Mouse (Mus musculus) heart, embryonic 11.5 days (tissue): Measurements from ENCODE around the gene Rbbp8nl. TPM values are rescaled to one million over a fixed set of nuclear protein-coding genes. Genes with fewer than 3 reads are reported as not detected.
A peak's percentile ranks its signal among the peaks of the same experiment; 100 is the strongest.

Experiments
- ATAC-seq: fragments of 200-750 bp; cut with Nextera tagmentation; replicated peaks from 2 replicates; pipeline ENCODE4 v1.8.0; 2017; ENCODE audit warnings: moderate library complexity; ENCODE audit not compliant: insufficient number of reproducible peaks, low FRiP score, low TSS enrichment
- H3K27ac ChIP-seq: fragments of 300-500 bp; sonication (generic); 2 replicates; pipeline ENCODE4 v1.5.1; 2014; ENCODE audit warnings: mild to moderate bottlenecking, low read depth, low read length
- H3K27me3 ChIP-seq: fragments of 300-500 bp; sonication (generic); 2 replicates; pipeline ENCODE4 v1.6.1; 2014; ENCODE audit warnings: mild to moderate bottlenecking, low read length, mixed read lengths; ENCODE audit not compliant: control insufficient read depth, insufficient read depth
- H3K36me3 ChIP-seq: fragments of 300-500 bp; sonication (generic); 2 replicates; pipeline ENCODE4 v1.6.1; 2014; ENCODE audit warnings: mild to moderate bottlenecking, low read length, moderate library complexity, mixed read lengths; ENCODE audit not compliant: control insufficient read depth, insufficient read depth
- H3K4me1 ChIP-seq: fragments of 300-500 bp; sonication (generic); 2 replicates; pipeline ENCODE4 v1.6.1; 2014; ENCODE audit warnings: low read length; ENCODE audit not compliant: control insufficient read depth, insufficient read depth
- H3K4me2 ChIP-seq: fragments of 300-500 bp; sonication (generic); 2 replicates; pipeline ENCODE4 v1.6.1; 2014; ENCODE audit warnings: mild to moderate bottlenecking, moderate library complexity
- H3K4me3 ChIP-seq: fragments of 300-500 bp; sonication (generic); 2 replicates; pipeline ENCODE4 v1.5.1; 2014; ENCODE audit warnings: low read depth, low read length
- H3K9ac ChIP-seq: fragments of 300-500 bp; sonication (generic); 2 replicates; pipeline ENCODE4 v1.6.1; 2014; ENCODE audit warnings: mild to moderate bottlenecking, low read depth, low read length, moderate library complexity
- H3K9me3 ChIP-seq: fragments of 300-500 bp; sonication (generic); replicated peaks from 2 replicates; pipeline ENCODE4 v1.6.1; 2016; ENCODE audit warnings: low read length; ENCODE audit not compliant: control insufficient read depth
- WGBS: fragments of 180-500 bp; shearing (Covaris S2); extraction: QIAGEN DNeasy Blood & Tissue Kit; methylation state at CpG from one replicate; pipeline ENCODE4 v1.1.7; 2014; ENCODE audit not compliant: insufficient replicate concordance; 5-methylcytosine and 5-hydroxymethylcytosine counted together
- microRNA-seq: library from miRNA; unstranded; fragments of <30 nt; microRNA quantifications from one replicate; pipeline ENCODE4, GENCODE M21; 2016; ENCODE audit warnings: borderline number of aligned reads
- polyA plus RNA-seq: library from polyadenylated mRNA; unstranded; fragments of >200 nt; fragmentation: Nextera tagmentation; extraction: Ambion mirVana; gene quantifications from 2 replicates; pipeline ENCODE4 v1.2.1, GENCODE M21; 2014

Rbbp8nl gene
- polyA plus RNA-seq, 1 experiment from 2014 or later: 0.10 TPM

DNA sequence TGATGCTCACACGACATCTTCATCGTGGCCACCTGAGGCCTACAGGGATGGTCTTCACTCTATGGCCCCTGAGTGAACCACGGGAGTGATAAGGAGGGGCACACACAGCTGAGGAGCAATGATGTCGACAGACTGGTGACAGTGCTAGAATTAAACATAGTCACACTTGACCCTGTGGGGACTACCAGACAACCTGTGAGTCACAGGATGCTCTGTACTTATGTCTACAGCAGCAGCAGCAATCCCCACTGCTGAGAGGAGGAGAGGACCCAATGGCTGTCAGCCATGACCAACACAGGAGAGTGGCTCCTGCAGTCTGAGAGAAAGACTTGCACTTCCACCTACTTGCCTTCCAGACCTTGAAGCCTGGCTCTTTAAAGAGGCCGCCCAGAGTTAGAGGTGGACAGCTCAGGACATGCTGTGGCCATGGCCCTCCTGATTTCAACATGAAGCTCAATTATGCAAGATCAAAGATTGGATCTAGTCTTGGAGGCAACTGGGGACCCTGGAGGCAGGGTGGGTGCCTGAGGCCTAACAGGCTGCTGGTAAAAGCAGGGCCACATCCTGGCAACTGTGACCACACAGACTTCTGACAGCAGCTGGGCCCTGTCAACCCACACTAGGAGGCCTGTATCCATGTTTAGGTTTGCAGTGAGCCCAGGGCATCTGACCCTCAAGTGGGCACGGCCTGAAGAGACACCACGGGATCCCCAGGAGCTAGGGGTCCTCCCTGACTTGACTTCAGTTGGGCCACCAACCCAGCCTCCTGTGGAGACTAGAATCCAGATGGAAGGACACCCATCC, 56.4 kb downstream of the Rbbp8nl start:
- Histone ChIP-seq H3K27ac (peak overlapping the region; percentile 30), H3K27me3 (no peaks in the 10 kb centered on the region), H3K4me1 (peaks cover 34% of the 10 kb centered on the region), H3K36me3 (no peaks in the 10 kb centered on the region), H3K4me2 (no peak overlapping the region), H3K4me3 (no peak overlapping the region), H3K9me3 (no peaks in the 10 kb centered on the region), H3K9ac (peak overlapping the region; percentile 49; the same call in 1 of the 2 replicates)
- 50% methylated on average over 7 of the region's 7 CpGs for WGBS
- no peak for ATAC-seq

GRCm38 (mm10) chr2:180230482-180230881, 59.2 kb downstream of the Rbbp8nl start:
- Histone ChIP-seq H3K4me3 (no peak overlapping the region), H3K4me1 (peaks cover 50% of the 10 kb centered on the region), H3K9me3 (no peaks in the 10 kb centered on the region), H3K36me3 (no peaks in the 10 kb centered on the region), H3K4me2 (no peak overlapping the region), H3K27me3 (peaks cover 1% of the 10 kb centered on the region), H3K27ac (no peak overlapping the region; the same call in 1 of the 2 replicates), H3K9ac (peak overlapping the region; percentile 43; the same call in 1 of the 2 replicates)
- ATAC-seq: no peak
- WGBS: 50% methylated on average over 4 of the region's 4 CpGs

GRCm38 (mm10) chr2:180229129-180229528, 60.5 kb downstream of the Rbbp8nl start:
- ATAC-seq: no peak
- H3K4me1 ChIP-seq: peaks cover 40% of the 10 kb centered on the region

DNA sequence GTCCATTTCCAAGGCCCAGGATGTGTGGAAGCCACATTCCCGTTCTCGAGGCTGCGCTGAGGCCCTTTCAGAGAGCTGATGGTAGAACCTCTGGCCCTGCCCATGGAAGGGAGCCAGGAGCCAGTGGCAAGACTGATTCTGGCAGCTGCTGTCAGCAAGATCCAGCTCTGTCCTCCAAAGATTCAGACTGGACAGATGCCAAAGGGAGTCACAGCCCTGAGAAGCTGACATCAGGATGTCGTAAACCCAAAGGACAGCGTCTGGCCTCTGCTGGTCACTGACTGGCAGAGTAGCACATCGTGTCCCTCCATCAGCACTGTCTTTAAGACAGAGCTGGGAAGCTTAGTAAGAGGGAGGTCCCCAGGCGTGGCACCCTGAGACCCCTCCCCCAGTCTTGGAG, 61.1 kb downstream of the Rbbp8nl start:
- H3K4me1 ChIP-seq: peaks cover 39% of the 10 kb centered on the region
- H3K27ac ChIP-seq: no peak overlapping the region
- H3K36me3 ChIP-seq: no peaks in the 10 kb centered on the region
- H3K4me3 ChIP-seq: no peak overlapping the region
- 53% methylated on average over 7 of the region's 7 CpGs for WGBS
- ATAC-seq: no peak
- no peaks in the 10 kb centered on the region for H3K9me3 ChIP-seq
- H3K9ac ChIP-seq: no peak overlapping the region
- no peak overlapping the region for H3K4me2 ChIP-seq
- H3K27me3 ChIP-seq: peaks cover 8% of the 10 kb centered on the region

More at GRCm38 (mm10) chr2:180229129-180229528, 60.5 kb downstream of the Rbbp8nl start:
- peaks cover 8% of the 10 kb centered on the region for H3K27me3 ChIP-seq
- 71% methylated on average over 3 of the region's 3 CpGs for WGBS
- H3K36me3 ChIP-seq: no peaks in the 10 kb centered on the region
- no peak overlapping the region for H3K4me3 ChIP-seq
- no peak overlapping the region for H3K27ac ChIP-seq
- H3K4me2 ChIP-seq: no peak overlapping the region
- H3K9ac ChIP-seq: no peak overlapping the region
- H3K9me3 ChIP-seq: no peaks in the 10 kb centered on the region

GRCm38 (mm10) chr2:180228060-180228458, 61.6 kb downstream of the Rbbp8nl start:
- H3K36me3 ChIP-seq: no peaks in the 10 kb centered on the region
- H3K4me1 ChIP-seq: peaks cover 35% of the 10 kb centered on the region
- H3K27me3 ChIP-seq: peaks cover 8% of the 10 kb centered on the region
- no peaks in the 10 kb centered on the region for H3K9me3 ChIP-seq
- 46% methylated on average over 6 of the region's 6 CpGs for WGBS
- H3K4me3 ChIP-seq: no peak overlapping the region
- no peak for ATAC-seq
- peak overlapping the region; percentile 55 for H3K4me2 ChIP-seq
- no peak overlapping the region for H3K9ac ChIP-seq
- H3K27ac ChIP-seq: 0 out of 2 replicates have a peak overlapping the region, but pooled peaks have one; percentile 11

Small RNAs within 50 kb of the gene (microRNA-seq; reads per million reads assigned to microRNA genes)
- 0.68 reads per million, percentile 4 among the genes with 10 or more reads in this experiment for gene Mir3091

Other genes starting within 250 kb of the Rbbp8nl start
- gene Psma7, start 247.4 kb downstream of the Rbbp8nl start, polyA plus RNA-seq: 495 and 521 TPM in 2 replicates
- 2.3 and 4.8 TPM in 2 replicates for gene Ss18l1, start 247.4 kb downstream of the Rbbp8nl start, polyA plus RNA-seq
- 24.6 and 27.3 TPM in 2 replicates for gene Mtg2, start 219.3 kb downstream of the Rbbp8nl start, polyA plus RNA-seq
- not detected in 2 replicates for gene Hrh3, start 185.4 kb downstream of the Rbbp8nl start, polyA plus RNA-seq
- gene Osbpl2, start 170.6 kb downstream of the Rbbp8nl start, polyA plus RNA-seq: 33.4 and 36.1 TPM in 2 replicates
- 121 and 126 TPM in 2 replicates for gene Adrm1, start 118.4 kb downstream of the Rbbp8nl start, polyA plus RNA-seq
- 24.0 and 27.5 TPM in 2 replicates for gene Lama5, start 64.0 kb downstream of the Rbbp8nl start, polyA plus RNA-seq
- gene Rps21, start 32.5 kb downstream of the Rbbp8nl start, polyA plus RNA-seq: 347 and 390 TPM in 2 replicates
- 11.8 TPM in 2 replicates for gene Cables2, start 16.4 kb downstream of the Rbbp8nl start, polyA plus RNA-seq
- 25.7 and 28.0 TPM in 2 replicates for gene Gata5, start 44.8 kb upstream of the Rbbp8nl start, polyA plus RNA-seq
- gene Slco4a1, start 166.4 kb upstream of the Rbbp8nl start, polyA plus RNA-seq: 0.35 TPM in 1 of 2 replicates, not detected in the other
- 0.36 and 0.52 TPM in 2 replicates for gene Ntsr1, start 210.1 kb upstream of the Rbbp8nl start, polyA plus RNA-seq